Mouse (Mus musculus) heart, embryonic 14.5 days (tissue): ENCODE measurements at regions not wholly inside any gene's neighbourhood (a gene's known extent, or its start where the extent isn't known, plus 50 kb on each side); places are given as distances from the start of the nearest gene placed in this dataset.
"Not testable (repeated sequence)": the region's sequence is repeated elsewhere in the genome, so short reads cannot be mapped to it uniquely, and the experiment has no call there.

Experiments used
- ATAC-seq: fragments of 200-750 bp; cut with Nextera tagmentation; 2 replicates; pipeline ENCODE4 v1.8.0; 2017; ENCODE audit warnings: low read depth, moderate TSS enrichment; ENCODE audit not compliant: insufficient number of reproducible peaks, insufficient read depth, low FRiP score
- H3K27ac ChIP-seq, 2 experiments: fragments of 200-500 bp in 1 of 2; fragments of 300-500 bp in 1 of 2; sonication (generic) in 1 of 2; replicated peaks in 1 of 2; 2 replicates each; pipeline ENCODE4 v1.5.1; 2012 to 2014; ENCODE audit warnings: low read depth in 2 of 2, low read length in 2 of 2, control low read depth in 1 of 2, mild to moderate bottlenecking in 1 of 2, mixed read lengths in 1 of 2; ENCODE audit not compliant: control insufficient read depth in 1 of 2, insufficient read depth in 1 of 2
- H3K27me3 ChIP-seq: fragments of 300-500 bp; sonication (generic); 2 replicates; pipeline ENCODE4 v1.6.1; 2014; ENCODE audit warnings: mild to moderate bottlenecking, low read length, control low read depth; ENCODE audit not compliant: control insufficient read depth, insufficient read depth
- H3K36me3 ChIP-seq: fragments of 300-500 bp; sonication (generic); 2 replicates; pipeline ENCODE4 v1.6.1; 2014; ENCODE audit warnings: mild to moderate bottlenecking, control low read depth, low read length, mixed read lengths; ENCODE audit not compliant: control insufficient read depth, insufficient read depth
- H3K4me1 ChIP-seq, 2 experiments: fragments of 200-500 bp in 1 of 2; fragments of 300-500 bp in 1 of 2; sonication (generic) in 1 of 2; 2 replicates each; pipeline ENCODE4 v1.6.1; 2012 to 2014; ENCODE audit warnings: low read length in 2 of 2, control low read depth in 1 of 2, mixed read lengths in 1 of 2; ENCODE audit not compliant: control insufficient read depth in 2 of 2, insufficient read depth in 2 of 2
- H3K4me2 ChIP-seq: fragments of 300-500 bp; sonication (generic); 2 replicates; pipeline ENCODE4 v1.6.1; 2014; ENCODE audit warnings: mild to moderate bottlenecking, low read length
- H3K4me3 ChIP-seq, 2 experiments: fragments of 200-500 bp in 1 of 2; fragments of 300-500 bp in 1 of 2; sonication (generic) in 1 of 2; 2 replicates each; pipeline ENCODE4 v1.5.1; 2012 to 2014; ENCODE audit warnings: low read length in 2 of 2, mild to moderate bottlenecking in 2 of 2, control low read depth in 1 of 2, low read depth in 1 of 2, moderate library complexity in 1 of 2; ENCODE audit not compliant: control insufficient read depth in 1 of 2, insufficient read depth in 1 of 2
- H3K9ac ChIP-seq: fragments of 300-500 bp; sonication (generic); 2 replicates; pipeline ENCODE4 v1.6.1; 2014; ENCODE audit warnings: mild to moderate bottlenecking, low read length
- H3K9me3 ChIP-seq: fragments of 300-500 bp; sonication (generic); 2 replicates; pipeline ENCODE4 v1.6.1; 2016; ENCODE audit warnings: low read length, control low read depth; ENCODE audit not compliant: control insufficient read depth
- WGBS: fragments of 180-500 bp; shearing (Covaris S2); extraction: QIAGEN DNeasy Blood & Tissue Kit; methylation state at CpG from one replicate; pipeline ENCODE4 v1.1.7; 2014; 5-methylcytosine and 5-hydroxymethylcytosine counted together

DNA sequence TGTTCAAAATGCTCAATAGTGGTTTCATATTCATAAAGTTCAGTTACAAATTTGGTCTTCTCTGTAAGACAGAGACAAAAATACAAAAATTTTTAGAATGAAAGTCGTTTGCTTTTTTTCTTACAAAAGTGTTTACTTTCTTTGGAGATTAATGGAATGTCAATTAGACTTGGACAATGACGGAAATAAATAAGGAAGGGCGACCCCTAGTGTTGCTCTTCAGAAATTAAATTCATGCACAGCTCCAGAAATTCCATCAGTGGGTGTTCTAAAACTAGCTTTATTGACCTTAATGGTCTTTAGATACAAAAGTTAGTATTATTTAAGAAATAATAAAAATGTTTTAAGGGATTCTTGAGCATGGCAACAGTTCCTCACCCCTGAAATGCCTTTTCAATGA, 141.8 kb upstream of the Lama2 start:
- H3K4me1 ChIP-seq, result no peaks in the 10 kb centered on the region
- H3K27ac ChIP-seq, result no peak overlapping the region
- ATAC-seq, result no peak
- 6% methylated on average over 3 of the region's 3 CpGs for WGBS
- no peak overlapping the region for H3K4me2 ChIP-seq
- H3K27me3 ChIP-seq, result no peaks in the 10 kb centered on the region
- no peak overlapping the region for H3K4me3 ChIP-seq
- no peaks in the 10 kb centered on the region for H3K36me3 ChIP-seq
- H3K9ac ChIP-seq, result no peak overlapping the region
- 0 out of 2 replicates have a peak, but pooled peaks cover 3% of the 10 kb centered on the region for H3K9me3 ChIP-seq

DNA sequence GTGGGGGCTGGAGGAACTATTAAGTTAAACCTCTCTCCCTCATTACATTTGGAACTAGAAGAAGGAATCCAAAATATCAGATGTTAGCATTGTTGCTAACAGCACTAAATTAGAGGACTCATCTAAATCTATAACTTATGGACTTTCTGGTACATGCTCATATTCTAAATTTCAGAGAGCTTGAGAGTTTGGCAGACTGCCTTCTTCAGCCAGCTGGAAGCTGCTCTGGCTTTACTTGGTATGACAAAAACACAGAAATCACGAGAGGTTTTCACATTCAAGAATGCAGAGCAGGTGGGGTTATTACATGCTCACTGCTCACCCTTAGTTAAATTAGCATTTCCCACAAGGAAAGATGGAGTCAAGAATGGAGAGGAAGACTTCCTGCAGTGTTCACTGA, 182.8 kb upstream of the Lama2 start:
- no peak for ATAC-seq
- H3K36me3 ChIP-seq, result no peaks in the 10 kb centered on the region
- no peak overlapping the region for H3K4me3 ChIP-seq
- no peaks in the 10 kb centered on the region for H3K4me1 ChIP-seq
- H3K9me3 ChIP-seq, result no peaks in the 10 kb centered on the region
- H3K27ac ChIP-seq, result no peak overlapping the region
- WGBS, result 37% methylated on average over 1 of the region's 1 CpGs
- no peaks in the 10 kb centered on the region for H3K27me3 ChIP-seq
- no peak overlapping the region for H3K4me2 ChIP-seq
- H3K9ac ChIP-seq, result no peak overlapping the region

DNA sequence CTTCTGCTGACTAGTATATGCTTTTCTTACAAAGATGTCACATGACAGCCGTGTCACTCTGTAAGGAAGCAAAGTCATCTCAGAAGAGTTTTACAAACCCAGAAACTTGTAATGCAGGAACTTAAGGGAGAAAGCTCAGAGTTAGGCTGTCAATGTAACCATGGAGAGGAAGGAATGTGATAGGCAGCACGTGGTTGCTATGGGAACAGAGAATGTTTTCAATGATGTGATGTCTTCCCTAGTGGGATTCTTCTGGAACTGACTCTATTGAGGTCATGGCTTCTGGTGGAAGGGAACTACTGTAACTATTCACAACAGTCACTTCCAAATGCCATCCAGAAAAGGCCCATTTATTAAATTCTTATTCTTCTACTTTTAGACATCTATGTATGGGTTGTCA, 190.0 kb upstream of the Lama2 start:
- H3K27me3 ChIP-seq, result no peaks in the 10 kb centered on the region
- no peaks in the 10 kb centered on the region for H3K9me3 ChIP-seq
- H3K4me2 ChIP-seq, result no peak overlapping the region
- no peak overlapping the region for H3K27ac ChIP-seq
- no peak for ATAC-seq
- no peak overlapping the region for H3K9ac ChIP-seq
- H3K4me1 ChIP-seq, result no peaks in the 10 kb centered on the region
- H3K4me3 ChIP-seq, result no peak overlapping the region
- 56% methylated on average over 2 of the region's 2 CpGs for WGBS
- H3K36me3 ChIP-seq, result no peaks in the 10 kb centered on the region

DNA sequence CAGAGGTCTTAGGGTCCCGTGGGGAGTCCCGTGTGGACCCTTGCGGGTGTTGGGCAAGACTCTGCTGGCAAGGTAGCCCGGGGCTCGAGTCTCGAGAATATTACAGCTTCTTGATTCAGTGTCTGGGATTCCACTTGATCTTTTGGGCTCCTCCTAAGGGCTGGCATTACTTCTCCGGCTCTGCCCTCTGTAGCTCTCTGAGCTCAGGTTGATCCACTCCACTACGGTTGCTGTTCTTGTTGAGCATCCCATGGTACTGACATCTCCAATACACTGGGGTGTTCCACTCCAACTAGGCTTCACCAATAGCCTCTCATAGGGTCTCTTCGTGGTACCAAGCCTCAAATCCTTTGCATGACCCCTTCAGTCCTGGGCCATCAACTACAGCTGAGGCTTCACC, 206.1 kb upstream of the Lama2 start:
- not testable (repeated sequence) for H3K4me2 ChIP-seq, H3K9me3 ChIP-seq, H3K4me1 ChIP-seq, H3K36me3 ChIP-seq, ATAC-seq, H3K27ac ChIP-seq, H3K4me3 ChIP-seq, H3K27me3 ChIP-seq, H3K9ac ChIP-seq
- whole genome bisulfite sequencing, result 88% methylated on average over 5 of the region's 9 CpGs

DNA sequence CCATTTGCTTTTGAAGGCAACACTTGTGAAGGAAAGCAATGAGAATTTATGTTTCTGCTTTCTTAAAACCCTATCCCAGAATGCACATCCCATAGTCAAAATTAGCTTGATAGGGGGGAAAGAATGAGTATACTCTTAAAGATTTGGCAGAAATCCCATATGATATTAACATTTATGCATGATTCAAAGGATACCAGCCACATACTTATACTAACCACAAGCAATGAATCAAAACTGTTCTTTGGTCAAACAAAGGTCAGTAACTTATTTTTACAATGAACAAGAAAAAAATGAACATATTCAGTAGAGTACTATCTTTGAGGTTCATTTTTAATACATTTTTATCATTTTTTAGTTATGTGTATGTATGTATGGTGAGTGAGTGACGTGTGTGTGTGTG, 208.8 kb upstream of the Lama2 start:
- Histone ChIP-seq H3K9ac (no peak overlapping the region), H3K9me3 (no peaks in the 10 kb centered on the region), H3K36me3 (no peaks in the 10 kb centered on the region), H3K4me2 (no peak overlapping the region), H3K27me3 (no peaks in the 10 kb centered on the region), H3K4me1 (no peaks in the 10 kb centered on the region), H3K4me3 (no peak overlapping the region), H3K27ac (no peak overlapping the region)
- WGBS, result 35% methylated on average over 1 of the region's 1 CpGs
- no peak for ATAC-seq

DNA sequence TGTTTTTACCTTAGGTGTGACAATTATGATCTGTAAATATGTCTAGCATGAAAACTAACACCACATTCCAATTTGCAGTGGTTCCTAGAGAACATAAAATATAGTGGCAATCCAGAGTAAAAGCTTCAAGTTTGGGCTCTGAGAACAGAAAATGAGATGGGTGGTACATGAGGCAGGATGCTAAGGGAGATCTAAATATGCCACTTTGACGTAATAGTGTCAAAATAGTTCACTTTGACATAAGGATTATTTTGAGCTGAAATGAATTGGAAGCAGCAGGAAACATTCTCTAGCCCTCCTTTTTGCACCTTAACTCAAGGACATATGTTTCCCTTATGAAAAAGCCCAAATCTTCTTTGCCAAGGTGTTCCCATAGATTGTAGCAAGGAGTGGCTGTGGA, 219.1 kb upstream of the Lama2 start:
- no peaks in the 10 kb centered on the region for H3K27me3 ChIP-seq
- no peak overlapping the region for H3K4me3 ChIP-seq
- no peak for ATAC-seq
- 81% methylated on average over 1 of the region's 1 CpGs for WGBS
- H3K9me3 ChIP-seq, result no peaks in the 10 kb centered on the region
- no peak overlapping the region for H3K4me2 ChIP-seq
- no peaks in the 10 kb centered on the region for H3K4me1 ChIP-seq
- no peak overlapping the region for H3K27ac ChIP-seq
- no peak overlapping the region for H3K9ac ChIP-seq
- no peaks in the 10 kb centered on the region for H3K36me3 ChIP-seq

DNA sequence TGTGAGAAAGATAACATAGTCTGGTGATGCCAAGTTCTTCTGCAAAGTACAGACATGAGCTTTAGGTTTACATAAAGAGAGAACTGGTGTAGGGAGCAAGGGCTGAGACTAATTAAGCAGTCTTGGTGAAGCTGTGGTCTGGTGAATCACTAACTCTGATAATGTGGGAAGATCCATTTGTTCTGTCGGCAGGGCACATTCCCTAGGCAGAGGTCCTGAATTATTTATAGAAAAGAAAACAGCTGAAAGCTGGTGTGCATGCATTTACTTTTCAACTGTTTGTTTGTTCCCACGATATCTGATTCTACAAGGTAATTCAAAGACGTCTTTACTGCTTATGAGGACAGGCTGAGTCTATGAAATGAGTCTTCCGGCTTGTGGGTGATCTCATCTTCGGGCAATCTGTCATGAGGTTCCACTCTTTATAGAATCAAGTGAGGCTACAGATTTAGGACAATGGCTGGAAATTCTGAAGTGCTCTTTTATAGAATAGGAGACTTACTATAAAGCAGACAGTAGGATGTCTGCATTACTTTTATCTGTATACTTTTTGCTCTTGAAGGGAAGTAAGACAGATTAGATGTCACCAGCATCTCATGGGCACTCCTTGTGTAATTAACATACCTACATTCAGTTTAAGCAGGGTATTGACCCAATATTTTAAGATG, 221.6 kb upstream of the Lama2 start:
- no peaks in the 10 kb centered on the region for H3K27me3 ChIP-seq
- H3K27ac ChIP-seq, result no peak overlapping the region
- H3K4me1 ChIP-seq, result no peaks in the 10 kb centered on the region
- no peaks in the 10 kb centered on the region for H3K9me3 ChIP-seq
- 62% methylated on average over 5 of the region's 5 CpGs for WGBS
- H3K4me3 ChIP-seq, result no peak overlapping the region
- H3K36me3 ChIP-seq, result no peaks in the 10 kb centered on the region
- no peak for ATAC-seq
- no peak overlapping the region for H3K4me2 ChIP-seq
- H3K9ac ChIP-seq, result no peak overlapping the region

DNA sequence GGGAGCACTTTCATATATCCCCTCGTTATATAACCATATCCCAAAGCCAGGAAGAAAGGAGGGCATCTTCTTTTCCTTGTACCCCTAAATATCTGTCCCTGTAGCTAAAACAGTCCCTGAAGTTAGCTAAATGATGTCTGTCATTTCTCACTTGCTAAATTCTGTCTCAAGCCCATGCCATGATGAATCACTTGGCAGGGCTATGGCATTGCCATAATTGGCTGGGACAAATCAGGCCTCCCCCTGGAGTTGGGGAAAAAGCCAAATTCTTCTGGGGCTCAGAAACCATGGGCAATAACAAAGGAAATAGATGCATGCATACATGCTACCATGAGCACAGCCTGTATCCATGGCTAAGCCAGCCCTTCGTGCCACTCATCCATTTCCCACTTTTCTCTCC, 223.5 kb upstream of the Lama2 start:
- Histone ChIP-seq H3K36me3 (no peaks in the 10 kb centered on the region), H3K27me3 (no peaks in the 10 kb centered on the region), H3K9ac (no peak overlapping the region), H3K9me3 (no peaks in the 10 kb centered on the region), H3K4me2 (no peak overlapping the region), H3K4me1 (no peaks in the 10 kb centered on the region), H3K4me3 (no peak overlapping the region), H3K27ac (no peak overlapping the region)
- 85% methylated on average over 2 of the region's 2 CpGs for WGBS
- ATAC-seq, result no peak
